Comparison of ENCODE assay signal across 9 mouse cellular contexts in the genomic region with DNA sequence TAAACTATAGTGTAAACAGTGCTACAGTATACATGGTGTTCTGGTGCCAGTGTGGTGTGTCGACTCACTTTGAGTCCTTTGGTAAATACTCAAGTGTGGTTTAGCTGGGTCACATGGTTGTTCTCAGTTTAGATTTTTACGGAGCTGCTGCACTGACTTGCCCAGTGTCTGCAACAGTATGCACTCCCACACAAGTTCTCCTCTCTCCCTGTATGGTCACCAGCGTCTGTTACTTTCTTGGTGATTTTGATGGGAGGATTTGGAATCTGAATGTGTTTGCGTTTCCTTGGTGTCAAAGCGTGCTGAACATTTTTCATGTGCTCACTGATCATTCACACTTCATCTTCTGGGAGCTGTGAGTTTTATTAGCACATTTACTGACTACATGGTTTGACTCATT.
"Had no signal": no experiment of that assay in that cellular context is flagged by ENCODE, and none has a peak within 500 bp of the region (broad histone marks: within the 10 kb centered on the region; RNA-seq: fewer than 3 reads in every experiment).

No protein-coding gene starts in this region.

- DNase-seq: lung, adult 18-20 months; lung, embryonic 14.5 days; lung, postnatal 10 days; lung, postnatal 4 days; midbrain, embryonic 14.5 days; right cerebral cortex, postnatal 14 days; thymus, adult 18-20 months; thymus, postnatal 14 days; thymus, postnatal 36 days had no signal
